Mouse (Mus musculus) layer of hippocampus, postnatal 10 days (tissue): ENCODE data around the gene Ufl1. TPM values are rescaled to one million over a fixed set of nuclear protein-coding genes. Genes with fewer than 3 reads are reported as not detected.
A peak's percentile ranks its signal among the peaks of the same experiment; 100 is the strongest.
"Not testable (repeated sequence)": the region's sequence is repeated elsewhere in the genome, so short reads cannot be mapped to it uniquely, and the experiment has no call there.

Source experiments
- DNase-seq, 2 experiments: peaks; one replicate each; pipeline ENCODE4 v3.0.0; 2021; ENCODE audit warnings: low spot score in 2 of 2
- long read RNA-seq: library from polyadenylated mRNA; stranded (forward); transcript quantifications from one replicate; pipeline ENCODE4 v2.0.0, GENCODE M21; 2023
- total RNA-seq, 2 experiments: library from RNA; stranded (reverse); gene quantifications; 2 replicates each; pipeline ENCODE4 v1.2.3; 2021

Ufl1 gene
- total RNA-seq, result 10 to 100 TPM; 22.8 to 31.5 TPM
- long read RNA-seq, full-length matches to known transcripts, result 11 of 25 reads
- long read RNA-seq, partial matches to known transcripts, result 4 of 25 reads
- long read RNA-seq, other reads (novel, unspliced or antisense), result 10 of 25 reads

DNA sequence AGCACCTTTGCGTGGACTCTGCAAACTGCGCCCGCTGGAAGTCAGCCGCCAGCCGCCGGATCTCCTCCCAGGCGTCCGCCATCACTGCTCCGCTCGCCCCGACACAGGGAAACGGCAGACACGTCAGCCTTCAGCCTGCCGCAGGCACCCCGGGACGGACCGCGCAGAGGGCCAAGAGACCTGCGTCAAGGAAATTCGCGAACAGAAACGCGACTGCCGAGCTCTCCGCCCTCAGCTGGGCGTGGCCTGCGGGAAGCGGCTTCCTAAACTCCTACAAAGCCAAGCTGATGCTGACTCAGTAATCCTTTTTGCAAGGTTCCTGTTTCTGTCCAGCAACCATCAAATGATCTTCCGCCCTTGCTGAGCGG, at the start of gene Ufl1:
Gene Ufl1, minus strand, starts transcription at position 151 of the 368 bp plus-strand sequence.
- peak; percentile 98 for DNase-seq

DNA sequence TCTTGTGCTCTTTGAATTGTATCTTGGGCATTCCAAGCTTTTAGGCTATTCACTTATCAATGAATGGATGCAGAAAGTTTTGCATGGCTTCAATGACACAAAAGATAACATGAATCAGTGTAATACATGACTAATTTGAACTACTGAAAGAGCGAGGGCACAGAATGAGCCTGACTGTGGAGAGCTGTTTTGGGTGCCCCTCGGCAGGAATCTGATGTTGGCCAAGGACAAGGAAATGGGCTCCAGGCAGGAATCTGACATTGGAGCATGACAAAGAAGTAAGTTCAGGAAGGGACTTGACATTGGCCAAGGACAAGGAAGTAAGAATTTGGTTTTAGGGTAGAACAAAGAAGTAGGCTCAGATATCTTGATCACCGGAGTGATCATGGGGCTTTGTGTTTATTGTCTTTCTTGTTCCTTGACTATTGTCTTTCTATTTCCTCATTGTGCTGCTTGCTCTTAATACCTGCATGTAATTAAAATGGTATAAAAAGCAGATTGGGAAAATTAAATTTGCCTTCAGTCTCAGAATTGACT, 44.1 kb upstream of the Ufl1 start:
- DNase-seq, result no peak

DNA sequence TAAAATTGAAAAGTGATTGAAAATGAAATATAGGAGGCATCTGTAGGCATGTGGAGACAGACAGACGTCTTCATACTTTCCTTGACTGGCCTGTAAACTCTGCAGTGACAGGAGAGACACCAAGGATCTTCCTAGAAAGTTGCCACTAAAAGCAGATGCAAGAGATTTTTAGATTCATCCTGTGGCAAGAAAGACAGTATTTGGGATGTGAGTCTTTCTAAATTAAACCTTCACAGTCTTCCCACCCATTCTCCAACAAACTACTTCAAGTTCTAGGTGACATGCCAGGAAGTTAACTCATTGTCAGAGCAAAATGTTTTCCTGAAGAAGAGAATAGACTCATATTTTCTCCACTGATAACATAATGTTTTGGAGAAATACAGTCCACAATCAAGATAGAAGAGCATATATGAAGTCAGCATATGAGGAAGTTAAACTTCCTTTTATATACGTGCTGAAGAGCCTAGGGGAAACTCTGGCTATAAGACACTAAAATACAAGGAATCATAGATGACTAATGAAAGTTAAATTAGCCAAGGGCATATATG, 41.1 kb upstream of the Ufl1 start:
- DNase-seq, result no peak

DNA sequence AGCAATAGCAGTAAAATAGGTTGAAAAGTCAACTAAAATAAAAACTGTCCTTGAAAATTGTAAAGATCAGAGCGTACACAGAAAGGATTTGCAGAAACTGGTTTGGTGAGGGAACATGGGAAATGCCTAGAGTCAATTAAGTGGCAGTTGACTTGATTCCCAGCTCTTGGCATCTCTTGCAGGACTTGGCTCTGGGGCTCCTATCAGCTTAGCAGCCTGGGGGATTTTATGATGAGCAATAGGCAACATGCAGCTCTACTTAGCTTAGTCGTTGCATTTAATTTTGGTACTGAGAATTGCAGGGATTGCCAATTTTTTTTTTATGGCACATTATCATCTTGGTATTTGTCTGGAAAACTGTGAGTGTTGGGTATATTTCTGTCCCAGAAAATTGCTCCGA, 32.1 kb upstream of the Ufl1 start:
- DNase-seq, result peak; percentile 20 to 25

DNA sequence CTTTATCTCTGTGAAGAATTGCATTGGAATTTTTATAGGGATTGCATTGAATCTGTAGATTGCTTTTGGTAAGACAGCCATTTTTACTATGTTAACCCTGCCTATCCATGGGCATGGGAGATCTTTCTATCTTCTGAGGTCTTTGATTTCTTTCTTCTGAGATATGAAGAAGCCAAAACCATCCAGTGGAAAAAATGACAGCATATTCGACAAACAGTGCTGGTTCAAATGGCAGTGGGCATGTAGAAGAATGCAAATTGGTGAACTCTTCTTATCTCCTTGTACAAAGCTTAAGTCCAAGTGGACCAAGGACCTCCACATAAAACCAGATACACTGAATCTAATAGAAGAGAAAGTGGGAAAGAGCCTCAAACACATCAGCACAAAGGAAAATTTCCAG, 3.4 kb upstream of the Ufl1 start:
- DNase-seq, result not testable (repeated sequence)

DNA sequence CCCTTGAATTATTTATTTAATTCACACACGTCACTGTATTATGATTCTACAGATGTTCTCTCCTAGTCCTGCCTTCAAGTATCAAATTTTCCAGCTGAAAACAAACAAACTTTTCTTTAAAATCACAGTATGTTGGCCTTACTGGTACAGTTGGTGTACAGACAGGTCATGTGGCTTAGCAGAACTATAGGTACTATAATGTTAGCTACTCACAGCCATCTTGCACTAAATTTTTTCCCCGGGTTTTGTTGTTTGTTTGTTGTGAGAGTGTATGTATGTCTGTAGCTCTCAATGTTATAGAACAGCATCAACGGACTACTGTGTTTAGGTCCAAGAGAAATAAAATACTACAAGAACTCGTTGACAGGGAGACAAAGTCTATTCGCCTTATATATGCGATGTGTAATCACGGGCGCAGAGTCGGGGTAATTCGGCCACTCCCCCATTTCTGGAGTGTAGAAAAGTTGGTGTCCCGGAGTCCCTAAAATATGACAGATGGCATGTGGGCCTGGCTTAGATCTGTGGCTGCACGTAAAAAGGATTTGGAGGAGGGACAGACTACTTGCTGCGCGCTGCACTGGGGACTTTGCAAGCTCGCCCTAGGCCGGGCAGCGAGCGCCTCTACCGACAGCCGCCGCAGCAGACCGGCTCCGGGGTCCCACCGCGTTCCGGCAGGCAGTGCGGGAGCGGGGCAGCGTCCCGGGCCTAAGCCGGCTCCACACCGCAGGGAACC, 517 bp downstream of the Ufl1 start:
- DNase-seq, result no peak

DNA sequence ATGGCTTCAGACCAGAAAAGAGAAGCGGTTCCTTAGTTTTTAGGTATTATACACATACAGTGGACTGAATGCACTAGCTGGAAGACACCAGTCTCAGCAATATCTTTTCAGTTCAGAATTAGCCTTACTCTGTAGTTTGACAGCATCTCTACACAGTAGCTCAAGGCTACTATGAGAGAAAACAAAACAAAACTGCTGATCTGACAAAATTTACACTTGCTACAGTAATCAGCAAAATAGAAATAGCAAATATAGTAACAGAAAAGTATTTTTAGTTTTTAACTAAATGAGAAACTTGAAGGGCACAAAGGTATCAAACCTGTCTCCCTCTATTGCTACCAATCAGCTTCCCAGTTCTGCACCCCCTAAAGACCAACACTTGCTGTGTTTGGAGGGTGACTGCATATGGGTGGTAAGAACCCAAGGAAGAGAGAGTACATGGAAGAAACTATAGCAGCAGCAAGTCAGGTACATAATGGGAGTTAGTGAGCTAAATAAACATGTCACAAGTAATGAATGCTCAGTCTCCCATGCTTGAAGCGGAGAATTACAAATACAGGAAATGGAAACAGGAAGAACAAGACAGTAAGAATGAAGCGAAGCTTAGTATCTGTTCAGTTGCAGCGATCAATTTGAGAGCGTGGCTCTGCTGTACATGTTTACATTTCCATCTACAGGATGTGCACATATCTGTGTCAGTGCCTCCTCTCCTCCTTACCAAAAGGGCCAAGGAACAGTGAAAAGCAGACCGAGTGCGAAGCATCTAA, 8.6 kb downstream of the Ufl1 start:
- DNase-seq, result no peak

DNA sequence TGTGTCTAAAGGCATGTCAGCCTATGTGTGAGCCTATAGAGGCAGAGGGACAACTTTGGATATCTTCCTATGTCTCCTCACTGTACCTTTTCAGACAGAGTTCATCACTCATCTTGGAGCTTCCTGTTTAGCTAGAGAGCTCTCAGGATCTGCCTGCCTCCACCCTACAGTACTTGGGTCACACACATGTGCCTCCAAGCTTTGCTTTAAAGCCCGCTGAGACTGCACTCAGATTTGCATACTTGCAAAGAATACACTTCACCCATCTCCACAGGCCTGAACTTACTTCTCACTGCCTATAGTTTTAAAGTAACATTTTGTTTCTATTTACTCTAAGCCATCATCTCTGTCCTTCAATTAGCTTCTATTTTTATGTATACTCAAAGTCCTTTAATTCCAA, 9.7 kb downstream of the Ufl1 start:
- no peak for DNase-seq

DNA sequence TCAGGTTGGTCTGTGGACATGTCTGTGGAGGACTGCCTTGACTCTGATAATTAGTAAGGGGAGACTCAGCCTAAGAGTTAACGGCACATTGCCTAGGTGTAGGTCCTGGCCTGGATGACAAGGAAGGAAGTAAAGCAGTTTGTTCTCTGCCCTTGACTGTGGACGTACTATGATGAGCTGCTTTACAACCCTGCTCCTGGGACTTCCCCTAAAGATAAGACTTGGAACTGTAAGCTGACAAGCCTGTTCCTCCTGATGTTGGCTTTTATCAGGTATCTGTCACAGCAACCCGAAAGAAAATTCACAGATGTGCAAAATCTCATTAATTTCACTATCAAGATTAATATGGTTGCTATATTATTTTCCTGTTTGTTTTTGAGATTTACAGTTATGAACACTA, 14.5 kb downstream of the Ufl1 start:
- no peak for DNase-seq

DNA sequence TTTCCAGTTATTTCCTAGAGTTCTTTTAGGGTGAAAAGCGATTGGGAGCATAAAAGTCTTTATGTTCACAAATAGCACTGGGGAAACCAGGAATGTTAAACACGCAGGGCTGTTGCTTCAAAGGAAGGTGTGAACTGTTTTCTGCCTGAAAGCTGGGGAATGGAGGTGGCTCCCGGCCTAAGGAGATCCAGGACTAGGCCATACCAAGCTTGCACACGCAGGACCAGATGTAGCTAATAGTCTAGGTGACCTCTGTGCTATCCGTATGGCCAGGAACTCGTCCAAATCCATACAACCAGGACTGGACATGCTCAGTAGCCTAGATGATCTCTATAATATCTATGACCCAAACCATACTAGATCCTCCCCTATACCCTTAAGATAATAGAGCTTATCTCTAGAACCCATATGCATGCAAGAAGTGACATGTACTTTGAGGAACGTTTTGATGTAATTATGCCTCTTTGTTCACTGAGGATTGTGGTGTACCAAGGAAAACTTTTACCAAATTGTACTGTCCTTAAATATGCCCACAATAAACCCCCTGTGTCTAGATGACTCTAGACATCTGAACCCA, 23.7 kb downstream of the Ufl1 start:
- no peak for DNase-seq

DNA sequence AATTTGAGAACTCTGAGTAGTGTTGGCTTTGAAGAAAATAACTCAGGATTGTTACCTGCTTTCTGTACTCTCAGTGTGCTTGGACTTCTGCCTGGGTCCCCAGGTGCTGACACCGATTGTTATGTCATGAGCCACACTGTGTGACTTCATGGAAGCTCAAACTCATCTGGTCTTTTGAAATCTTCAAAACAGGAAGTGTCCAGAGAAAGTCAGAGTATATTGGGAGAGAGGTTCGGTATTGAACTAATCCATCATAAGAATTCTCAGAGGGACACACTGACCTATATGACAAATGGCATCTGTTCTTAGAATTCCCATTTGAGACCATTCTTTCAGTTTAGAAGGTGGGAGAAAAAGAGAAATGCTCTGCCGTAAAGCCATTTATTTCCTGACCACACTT, 38.8 kb downstream of the Ufl1 start, which contains the start of gene Fhl5:
Gene Fhl5, minus strand, starts transcription at position 101 of the 400 bp plus-strand sequence.
- DNase-seq, result no peak

DNA sequence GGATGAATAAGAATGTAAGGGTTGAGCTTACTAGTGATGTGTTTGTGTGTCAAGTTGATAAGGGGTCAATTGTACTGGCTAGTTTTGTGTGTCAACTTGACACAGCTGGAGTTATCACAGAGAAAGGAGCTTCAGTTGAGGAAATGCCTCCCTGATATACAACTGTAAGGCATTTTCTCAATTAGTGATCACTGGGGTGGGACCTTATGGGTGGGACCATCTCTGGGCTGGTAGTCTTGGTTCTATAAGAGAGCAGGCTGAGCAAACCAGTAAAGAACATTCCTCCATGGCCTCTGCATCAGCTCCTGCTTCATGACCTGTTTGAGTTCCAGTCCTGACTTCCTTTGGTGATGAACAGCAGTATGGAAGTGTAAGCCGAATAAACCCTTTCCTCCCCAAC, 46.0 kb downstream of the Ufl1 start:
- not testable (repeated sequence) for DNase-seq

DNA sequence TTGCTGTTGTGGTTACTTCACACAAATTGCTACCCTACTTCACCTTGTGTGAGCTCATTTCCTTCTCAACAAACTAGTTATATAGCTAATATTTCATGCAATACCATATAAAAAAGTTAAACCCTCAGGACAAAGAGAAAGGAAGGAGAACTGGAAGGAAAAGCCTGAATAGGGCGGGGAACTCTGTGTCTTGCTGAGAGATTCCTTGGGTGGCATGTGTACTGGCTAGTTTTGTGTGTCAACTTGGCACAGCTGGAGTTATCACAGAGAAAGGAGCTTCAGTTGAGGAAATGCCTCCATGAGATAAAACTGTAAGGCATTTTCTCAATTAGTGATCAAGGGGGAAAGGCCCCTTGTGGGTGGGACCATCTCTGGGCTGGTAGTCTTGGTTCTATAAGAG, 47.9 kb downstream of the Ufl1 start:
- not testable (repeated sequence) for DNase-seq

DNA sequence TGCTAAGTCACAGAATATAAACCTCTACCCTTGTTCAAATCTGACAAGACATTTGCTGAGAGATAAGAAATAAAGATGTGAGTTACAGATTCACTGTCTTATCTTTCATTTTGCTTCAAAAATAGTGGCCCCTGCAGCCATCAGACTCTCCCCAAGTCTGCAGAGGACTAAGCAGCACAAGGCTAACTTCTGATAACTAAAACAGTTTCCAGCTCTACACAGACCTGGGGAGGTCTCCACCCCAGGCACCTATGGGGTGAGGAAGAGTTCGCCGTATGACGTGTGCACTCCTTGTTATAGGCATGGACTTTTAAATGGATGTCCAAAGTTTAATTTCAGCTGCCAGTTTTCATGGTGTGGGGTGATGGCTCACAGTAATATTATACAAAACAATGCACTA, 49.1 kb downstream of the Ufl1 start:
- no peak for DNase-seq

DNA sequence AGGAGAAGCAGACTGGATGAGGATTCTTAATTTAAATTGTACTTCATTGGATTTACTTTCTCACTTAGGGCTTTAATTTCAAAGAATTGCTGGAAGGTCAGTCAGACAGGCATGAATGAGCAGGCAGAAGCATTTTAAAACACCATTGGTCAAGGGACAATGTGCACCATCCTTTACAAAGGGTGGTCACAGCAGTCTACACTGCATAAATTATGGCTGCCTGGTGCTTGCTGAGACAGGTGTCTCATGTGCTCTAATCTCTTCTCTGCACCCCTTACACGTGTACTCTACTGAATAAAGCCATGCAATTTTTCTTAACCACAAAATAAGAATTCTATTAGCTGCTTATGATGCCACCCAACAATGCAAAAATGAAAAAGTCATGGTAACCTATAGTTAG, 54.1 kb downstream of the Ufl1 start:
- no peak for DNase-seq

DNA sequence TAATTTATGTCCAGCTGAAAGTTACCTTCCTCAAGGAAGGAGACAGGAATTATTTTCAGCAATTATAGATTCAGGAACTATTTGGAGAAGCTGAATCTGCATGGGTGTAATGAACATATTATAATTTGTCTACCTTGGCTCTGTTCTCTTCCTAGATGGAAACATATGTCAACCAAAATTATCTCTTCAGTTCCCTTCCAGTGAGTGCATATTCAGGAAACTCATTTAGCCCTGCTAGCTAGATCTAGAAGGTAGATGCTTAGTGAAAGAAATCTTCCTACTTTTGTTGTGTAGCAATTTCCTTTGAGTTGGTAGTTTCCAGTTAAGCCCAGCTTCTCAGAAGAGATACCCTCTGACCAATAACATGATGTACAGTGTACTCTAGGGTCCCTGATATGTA, 59.7 kb downstream of the Ufl1 start:
- no peak for DNase-seq

DNA sequence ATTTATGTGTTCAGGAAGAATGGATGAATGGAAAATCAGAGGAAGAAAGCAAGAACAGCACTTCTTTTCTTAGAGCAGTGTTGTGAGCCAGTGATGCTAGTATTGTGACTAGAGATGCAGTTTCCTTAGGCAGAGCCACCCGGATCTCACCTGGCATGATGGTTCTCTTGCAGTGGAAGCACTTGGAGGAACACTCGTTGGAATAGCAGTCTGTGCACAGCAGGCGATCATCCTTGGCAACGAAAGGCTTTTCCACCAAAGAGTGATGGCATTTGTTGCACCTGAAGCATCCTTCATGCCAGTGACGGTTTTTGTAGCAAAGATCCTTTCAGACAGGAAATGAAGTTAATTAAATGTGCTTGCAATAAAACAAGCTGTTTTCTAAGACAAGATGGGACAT, 68.2 kb downstream of the Ufl1 start:
- no peak for DNase-seq

DNA sequence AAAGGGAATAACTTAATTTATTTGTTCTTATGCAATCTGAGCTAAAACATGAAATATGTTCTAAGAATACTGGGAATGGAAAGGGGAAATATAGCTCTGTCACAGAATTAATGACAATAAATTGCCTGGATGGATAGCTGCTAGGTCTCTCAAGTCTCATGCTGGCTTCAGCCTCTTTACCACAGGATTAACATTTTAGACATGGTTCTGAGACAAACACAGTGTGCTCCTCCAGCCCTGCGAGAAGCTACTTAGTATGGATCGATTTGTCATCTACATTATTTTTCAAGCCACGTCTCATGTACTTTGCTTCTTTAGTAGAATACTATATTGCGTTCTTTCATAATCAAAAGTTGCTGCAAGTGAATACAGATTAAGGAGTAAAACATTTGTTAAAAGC, 75.5 kb downstream of the Ufl1 start:
- DNase-seq, result no peak
